Mouse (Mus musculus) midbrain, embryonic 14.5 days (tissue): ENCODE data around the gene Kirrel. TPM values are rescaled to one million over a fixed set of nuclear protein-coding genes. Genes with fewer than 3 reads are reported as not detected.

ENCODE experiments used
- ATAC-seq: fragments of 200-750 bp; cut with Nextera tagmentation; 2 replicates; pipeline ENCODE4 v1.8.0; 2017; ENCODE audit warnings: moderate number of reproducible peaks, moderate library complexity; ENCODE audit not compliant: low FRiP score, low TSS enrichment
- DNase-seq: peaks from one replicate; pipeline ENCODE4 v3.0.0-alpha.2; 2015
- H3K27ac ChIP-seq: fragments of 300-500 bp; sonication (generic); replicated peaks from 2 replicates; pipeline ENCODE4 v1.5.1; 2014; ENCODE audit warnings: mild to moderate bottlenecking, low read depth, low read length, moderate library complexity
- H3K27me3 ChIP-seq: fragments of 300-500 bp; sonication (generic); 2 replicates; pipeline ENCODE4 v1.6.1; 2014; ENCODE audit warnings: low read length, control low read depth, mixed read lengths; ENCODE audit not compliant: control insufficient read depth, insufficient read depth
- H3K36me3 ChIP-seq: fragments of 300-500 bp; sonication (generic); 2 replicates; pipeline ENCODE4 v1.6.1; 2014; ENCODE audit warnings: low read length, control low read depth; ENCODE audit not compliant: control insufficient read depth, insufficient read depth
- H3K4me1 ChIP-seq: fragments of 300-500 bp; sonication (generic); 2 replicates; pipeline ENCODE4 v1.6.1; 2014; ENCODE audit warnings: mild to moderate bottlenecking, antibody characterized with exemption, low read length, control low read depth; ENCODE audit not compliant: control insufficient read depth, insufficient read depth
- H3K4me2 ChIP-seq: fragments of 300-500 bp; sonication (generic); 2 replicates; pipeline ENCODE4 v1.6.1; 2014; ENCODE audit warnings: mild to moderate bottlenecking, low read length, moderate library complexity
- H3K4me3 ChIP-seq: fragments of 300-500 bp; sonication (generic); replicated peaks from 2 replicates; pipeline ENCODE4 v1.5.1; 2014; ENCODE audit warnings: low read depth, low read length
- H3K9ac ChIP-seq: fragments of 300-500 bp; sonication (generic); replicated peaks from 2 replicates; pipeline ENCODE4 v1.6.1; 2014; ENCODE audit warnings: mild to moderate bottlenecking, low read length, moderate library complexity
- H3K9me3 ChIP-seq: fragments of 300-500 bp; sonication (generic); 2 replicates; pipeline ENCODE4 v1.6.1; 2016; ENCODE audit warnings: low read length, control low read depth, mixed read lengths; ENCODE audit not compliant: control insufficient read depth
- WGBS: fragments of 180-500 bp; shearing (Covaris S2); extraction: QIAGEN DNeasy Blood & Tissue Kit; methylation state at CpG from one replicate; pipeline ENCODE4 v1.1.7; 2014; 5-methylcytosine and 5-hydroxymethylcytosine counted together
- polyA plus RNA-seq: library from polyadenylated mRNA; unstranded; fragments of >200 nt; fragmentation: Nextera tagmentation; extraction: Ambion mirVana; gene quantifications from 2 replicates; pipeline ENCODE4 v1.2.1, GENCODE M21; 2014

Gene Kirrel
- polyA plus RNA-seq, 1 experiment from 2014 or later = 5.8 TPM

GRCm38 (mm10) chr3:87030855-87031254 lies 143.7 kb downstream of the Kirrel start:
- Histone ChIP-seq H3K36me3 (no peaks in the 10 kb centered on the region), H3K4me3 (no peak overlapping the region), H3K27ac (no peak overlapping the region), H3K4me2 (no peak overlapping the region), H3K27me3 (no peaks in the 10 kb centered on the region), H3K9me3 (no peaks in the 10 kb centered on the region), H3K4me1 (no peaks in the 10 kb centered on the region), H3K9ac (no peak overlapping the region)
- WGBS = 19% methylated on average over 6 of the region's 6 CpGs
- no peak for ATAC-seq
- peak; percentile 92 for DNase-seq

Other genes starting within 250 kb of the Kirrel start
- 38.5 and 43.9 TPM in 2 replicates for gene Cd1d1, start 175.3 kb downstream of the Kirrel start, polyA plus RNA-seq
- gene Fcrls, start 89.0 kb upstream of the Kirrel start, polyA plus RNA-seq = 5.4 and 11.1 TPM in 2 replicates
- gene Cd5l, start 183.1 kb upstream of the Kirrel start, polyA plus RNA-seq = not detected in 2 replicates
- 0.13 TPM in 1 of 2 replicates, not detected in the other for gene Fcrl1, start 201.6 kb upstream of the Kirrel start, polyA plus RNA-seq